Mouse (Mus musculus) MEL (cell line): Measurements from ENCODE around the gene Trip11. TPM values are rescaled to one million over a fixed set of nuclear protein-coding genes. Genes with fewer than 3 reads are reported as not detected.

Source experiments
- DNase-seq: peaks from one replicate; pipeline ENCODE4 v3.0.0; 2011; ENCODE audit warnings: low read depth, low spot score
- H3K27ac ChIP-seq: 2 replicates; pipeline ENCODE4 v1.5.1; 2012; ENCODE audit warnings: low read depth, mild to moderate bottlenecking, control low read depth, low read length, moderate library complexity; ENCODE audit not compliant: control insufficient read depth
- H3K27me3 ChIP-seq, 2 experiments: fragments of 150-350 bp in 1 of 2; sonication (generic) in 1 of 2; 2 replicates each; pipeline ENCODE4 v1.6.1; 2012; ENCODE audit warnings: low read length in 2 of 2, mild to moderate bottlenecking in 2 of 2, improper control_type of control experiment in 1 of 2, moderate library complexity in 1 of 2; ENCODE audit not compliant: insufficient read depth in 2 of 2, control insufficient read depth in 1 of 2
- H3K36me3 ChIP-seq, 2 experiments: 2 replicates each; pipeline ENCODE4 v1.6.1; 2012 to 2014; ENCODE audit warnings: low read length in 2 of 2, improper control_type of control experiment in 1 of 2, inconsistent platforms in 1 of 2, mild to moderate bottlenecking in 1 of 2; ENCODE audit not compliant: insufficient read depth in 2 of 2, control insufficient read depth in 1 of 2
- H3K4me1 ChIP-seq, 2 experiments: fragments of 150-350 bp in 1 of 2; sonication (generic) in 1 of 2; 2 replicates each; pipeline ENCODE4 v1.6.1; 2012; ENCODE audit warnings: low read length in 2 of 2, improper control_type of control experiment in 1 of 2, mild to moderate bottlenecking in 1 of 2; ENCODE audit not compliant: insufficient read depth in 2 of 2, control insufficient read depth in 1 of 2
- H3K4me3 ChIP-seq, 2 experiments: fragments of 150-350 bp in 1 of 2; sonication (generic) in 1 of 2; 2 replicates each; pipeline ENCODE4 v1.5.1; 2012; ENCODE audit warnings: low read depth in 2 of 2, low read length in 2 of 2, mild to moderate bottlenecking in 2 of 2, moderate library complexity in 2 of 2, control low read depth in 1 of 2, improper control_type of control experiment in 1 of 2; ENCODE audit not compliant: control insufficient read depth in 1 of 2, insufficient read depth in 1 of 2
- H3K79me2 ChIP-seq: 2 replicates; pipeline ENCODE4 v1.6.1; 2012; ENCODE audit warnings: mild to moderate bottlenecking, low read length, moderate library complexity; ENCODE audit not compliant: control insufficient read depth, poor library complexity, insufficient read depth
- H3K9ac ChIP-seq: 2 replicates; pipeline ENCODE4 v1.6.1; 2012; ENCODE audit warnings: low read depth, mild to moderate bottlenecking, control low read depth, low read length, moderate library complexity; ENCODE audit not compliant: control insufficient read depth, poor library complexity, severe bottlenecking
- H3K9me3 ChIP-seq: fragments of 150-350 bp; sonication (generic); replicated peaks from 2 replicates; pipeline ENCODE4 v1.6.1; 2012; ENCODE audit warnings: mild to moderate bottlenecking, low read length, improper control_type of control experiment, moderate library complexity; ENCODE audit not compliant: insufficient read depth
- BHLHE40 ChIP-seq: IDR thresholded peaks from 2 replicates; pipeline ENCODE4 v1.6.1; 2012; ENCODE audit warnings: low read depth, mild to moderate bottlenecking, inconsistent platforms, low read length, improper control_type of control experiment, borderline replicate concordance
- CHD2 ChIP-seq: IDR thresholded peaks from 2 replicates; pipeline ENCODE4 v1.6.1; 2011; ENCODE audit warnings: low read length, improper control_type of control experiment
- CTCF ChIP-seq, 3 experiments: IDR thresholded peaks in 2 of 3; conservative IDR thresholded peaks in 1 of 3; 2 replicates each; pipeline ENCODE4 v1.5.1; 2011 to 2012; ENCODE audit warnings: low read length in 3 of 3, low read depth in 2 of 3, mild to moderate bottlenecking in 2 of 3, improper control_type of control experiment in 1 of 3, inconsistent platforms in 1 of 3, mixed read lengths in 1 of 3, moderate library complexity in 1 of 3; ENCODE audit not compliant: control insufficient read depth in 1 of 3, insufficient read depth in 1 of 3, poor library complexity in 1 of 3, severe bottlenecking in 1 of 3
- E2F4 ChIP-seq: IDR thresholded peaks from 2 replicates; pipeline ENCODE4 v1.6.1; 2011; ENCODE audit warnings: low read depth, low read length, improper control_type of control experiment, borderline replicate concordance
- GATA1 ChIP-seq: IDR thresholded peaks from 2 replicates; pipeline ENCODE4 v1.6.1; 2011; ENCODE audit warnings: low read depth, low read length, improper control_type of control experiment
- JUND ChIP-seq: IDR thresholded peaks from 2 replicates; pipeline ENCODE4 v1.6.1; 2011; ENCODE audit warnings: low read depth, mild to moderate bottlenecking, improper control_type of control experiment, low read length
- KAT2A ChIP-seq: conservative IDR thresholded peaks from 2 replicates; pipeline ENCODE4 v1.6.1; 2012; ENCODE audit warnings: low read depth, low read length, improper control_type of control experiment, inconsistent platforms
- MAFK ChIP-seq: IDR thresholded peaks from 2 replicates; pipeline ENCODE4 v1.6.1; 2011; ENCODE audit warnings: low read depth, mild to moderate bottlenecking, low read length, improper control_type of control experiment, borderline replicate concordance
- MAX ChIP-seq: IDR thresholded peaks from 2 replicates; pipeline ENCODE4 v1.6.1; 2011; ENCODE audit warnings: low read length, improper control_type of control experiment
- MAZ ChIP-seq: IDR thresholded peaks from 2 replicates; pipeline ENCODE4 v1.6.1; 2012; ENCODE audit warnings: low read depth, mild to moderate bottlenecking, inconsistent platforms, low read length, improper control_type of control experiment
- MYB ChIP-seq: IDR thresholded peaks from 2 replicates; pipeline ENCODE4 v1.6.1; 2011; ENCODE audit warnings: mild to moderate bottlenecking, low read depth, low read length, improper control_type of control experiment
- RAD21 ChIP-seq: IDR thresholded peaks from 2 replicates; pipeline ENCODE4 v1.6.1; 2011; ENCODE audit warnings: mild to moderate bottlenecking, low read depth, low read length, improper control_type of control experiment
- SMC3 ChIP-seq: IDR thresholded peaks from 2 replicates; pipeline ENCODE4 v1.6.1; 2011; ENCODE audit warnings: low read depth, low read length, improper control_type of control experiment
- TAL1 ChIP-seq: IDR thresholded peaks from 2 replicates; pipeline ENCODE4 v1.6.1; 2012; ENCODE audit warnings: mild to moderate bottlenecking, inconsistent platforms, low read length, moderate library complexity, mixed read lengths
- UBTF ChIP-seq: IDR thresholded peaks from 2 replicates; pipeline ENCODE4 v1.6.1; 2012; ENCODE audit warnings: low read depth, mild to moderate bottlenecking, inconsistent platforms, low read length, improper control_type of control experiment, moderate library complexity, borderline replicate concordance; ENCODE audit not compliant: insufficient read depth
- ZC3H11A ChIP-seq: IDR thresholded peaks from 2 replicates; pipeline ENCODE4 v1.6.1; 2012; ENCODE audit warnings: low read depth, mild to moderate bottlenecking, inconsistent platforms, low read length, improper control_type of control experiment
- ZKSCAN1 ChIP-seq: IDR thresholded peaks from 2 replicates; pipeline ENCODE4 v1.6.1; 2012; ENCODE audit warnings: low read depth, mild to moderate bottlenecking, inconsistent platforms, low read length, improper control_type of control experiment, moderate library complexity
- polyA plus RNA-seq, 2 experiments: library from polyadenylated mRNA; stranded (reverse) in 1 of 2; unstranded in 1 of 2; fragments of >175 nt in 1 of 2; fragments of >200 nt in 1 of 2; gene quantifications; 2 replicates each; pipeline versions ENCODE4 v1.2.1 to v1.2.4; 2012; ENCODE audit warnings: low replicate concordance in 2 of 2, low read depth in 1 of 2; ENCODE audit not compliant: insufficient read length in 2 of 2, insufficient read depth in 1 of 2, missing spikeins in 1 of 2
- total RNA-seq: library from RNA; depleted of rRNA; stranded (reverse); fragments of 300-350 nt; gene quantifications from 2 replicates; pipeline ENCODE4 v1.2.3, GENCODE M21; 2012

Gene Trip11
- total and polyA plus RNA-seq, 3 experiments = 7.6 to 10.4 TPM; not detected in 1

DNA sequence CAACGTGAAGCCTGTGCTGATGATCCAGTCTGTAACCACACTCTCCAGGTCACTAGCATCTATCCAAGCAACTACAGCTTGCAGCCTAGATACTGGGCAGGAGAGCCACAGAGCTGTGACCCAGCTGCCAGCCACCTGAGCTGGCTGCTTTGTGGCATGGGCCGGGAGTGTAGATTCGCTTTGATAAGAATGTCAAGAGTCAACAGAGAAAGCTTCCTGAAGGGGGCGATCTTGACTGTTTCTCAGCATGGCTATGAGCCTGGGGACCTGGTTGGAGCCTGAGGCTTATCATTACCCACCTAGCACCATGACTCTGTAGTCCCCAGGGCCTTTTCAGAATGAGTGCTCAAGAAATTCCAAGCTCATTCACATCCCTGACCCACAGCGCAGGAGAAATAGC, 96.3 kb downstream of the Trip11 start:
- Histone ChIP-seq H3K36me3 (no peaks in the 10 kb centered on the region), H3K4me3 (no peak overlapping the region), H3K79me2 (no peaks in the 10 kb centered on the region), H3K9ac (no peak overlapping the region), H3K9me3 (no peaks in the 10 kb centered on the region), H3K4me1 (peaks cover 0 to 8% of the 10 kb centered on the region in 2 experiments; a peak in 2 of 4 replicates), H3K27me3 (peaks cover 0 to 3% of the 10 kb centered on the region in 2 experiments; a peak in 3 of 4 replicates), H3K27ac (no peak overlapping the region)
- TF ChIP-seq CTCF (IDR thresholded peaks at IDR 0.05 in 2 of 3, conservative IDR thresholded peaks at IDR 0.05 in 1 of 3; ENCODE audit: control insufficient read depth in 1 of 3, insufficient read depth in 1 of 3, low read depth in 2 of 3, low read length in 3 of 3, poor library complexity in 1 of 3, severe bottlenecking in 1 of 3) (peak; percentile 37 to 58 (median 42); a peak in 5 of 6 replicates), ZC3H11A (peak; percentile 35), SMC3 (peak; percentile 50), BHLHE40 (no peak), E2F4 (no peak), JUND (no peak), TAL1 (no peak), ZKSCAN1 (no peak), RAD21 (peak; percentile 63), GATA1 (0 out of 2 replicates have a peak, but pooled peaks have one; percentile 23)
- peak; percentile 50 for DNase-seq

DNA sequence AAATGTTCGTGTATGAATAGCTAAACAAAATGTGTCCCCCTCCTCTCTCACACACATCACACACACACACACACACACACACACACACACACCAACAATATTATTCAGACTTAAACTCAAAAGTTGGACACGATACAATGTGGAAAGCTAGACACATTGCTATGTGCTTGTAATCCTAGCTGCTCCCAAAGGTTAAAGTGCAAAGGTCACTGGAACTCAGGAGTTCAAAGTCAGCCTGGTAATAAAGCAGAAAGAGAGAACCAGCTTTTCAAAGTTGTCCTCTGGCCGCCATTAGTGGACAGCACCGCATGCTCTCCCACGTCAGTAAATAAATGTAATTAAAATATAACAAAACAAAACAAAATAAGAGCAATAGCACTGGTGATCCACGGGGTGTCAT, 97.3 kb downstream of the Trip11 start:
- Histone ChIP-seq H3K9me3 (no peaks in the 10 kb centered on the region), H3K27me3 (peaks cover 0 to 3% of the 10 kb centered on the region in 2 experiments; a peak in 3 of 4 replicates), H3K4me3 (no peak overlapping the region), H3K9ac (no peak overlapping the region), H3K4me1 (no peaks in the 10 kb centered on the region), H3K79me2 (no peaks in the 10 kb centered on the region), H3K36me3 (no peaks in the 10 kb centered on the region), H3K27ac (no peak overlapping the region)
- DNase-seq = no peak
- no peak for TF ChIP-seq KAT2A
- no peak for TF ChIP-seq MAFK
- no peak for TF ChIP-seq MAX
- TF ChIP-seq CHD2 = no peak
- TF ChIP-seq MAZ = no peak
- TF ChIP-seq UBTF = no peak
- no peak for TF ChIP-seq ZC3H11A
- no peak for TF ChIP-seq CTCF (IDR thresholded peaks at IDR 0.05 in 2 of 3, conservative IDR thresholded peaks at IDR 0.05 in 1 of 3; ENCODE audit: control insufficient read depth in 1 of 3, insufficient read depth in 1 of 3, low read depth in 2 of 3, low read length in 3 of 3, poor library complexity in 1 of 3, severe bottlenecking in 1 of 3)
- no peak for TF ChIP-seq MYB
